Mouse (Mus musculus): ENCODE results near the gene Fcgrt.
"Not testable (repeated sequence)": the region's sequence is repeated elsewhere in the genome, so short reads cannot be mapped to it uniquely, and the experiment has no call there.

The Fcgrt gene

DNA sequence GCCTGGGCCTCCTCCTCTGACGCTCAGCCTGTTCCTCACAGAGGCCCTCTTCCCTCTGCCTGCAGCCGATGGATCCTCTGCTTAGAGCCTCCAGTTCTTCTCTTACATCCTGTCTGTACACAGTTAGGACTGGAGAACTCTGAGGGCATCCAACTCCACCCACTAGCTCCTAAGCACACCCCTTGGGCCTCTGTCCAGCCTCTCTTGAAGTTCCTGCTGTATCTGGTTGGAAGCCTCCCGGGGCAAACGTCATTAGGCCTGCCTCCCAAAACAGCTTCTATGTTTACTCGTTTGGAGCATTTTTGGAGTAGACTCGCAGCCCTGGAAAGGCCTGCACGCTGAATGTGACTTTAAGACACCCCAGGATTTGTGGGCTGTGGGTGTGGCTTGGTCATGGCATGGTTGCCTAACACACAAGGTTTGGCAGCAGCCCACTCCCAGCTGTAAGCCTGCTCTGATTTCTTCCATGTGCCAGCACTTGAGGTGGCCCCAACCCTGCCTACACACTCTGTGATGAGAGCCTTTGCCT lies at the start of gene Fcgrt:
Gene Fcgrt, minus strand, starts transcription at position 200 of the 529 bp plus-strand sequence.
- no peak for DNase-seq (ENCODE audit: low read depth, low spot score)

- DNase-seq (ENCODE audit: low read depth, low spot score): not testable (repeated sequence)
Measured at GRCm38 (mm10) chr7:45153052-45153451, 49.4 kb upstream of the Fcgrt start.

GRCm38 (mm10) chr7:45151303-45151702 lies 47.7 kb upstream of the Fcgrt start:
- DNase-seq (ENCODE audit: low read depth, low spot score): no peak

DNA sequence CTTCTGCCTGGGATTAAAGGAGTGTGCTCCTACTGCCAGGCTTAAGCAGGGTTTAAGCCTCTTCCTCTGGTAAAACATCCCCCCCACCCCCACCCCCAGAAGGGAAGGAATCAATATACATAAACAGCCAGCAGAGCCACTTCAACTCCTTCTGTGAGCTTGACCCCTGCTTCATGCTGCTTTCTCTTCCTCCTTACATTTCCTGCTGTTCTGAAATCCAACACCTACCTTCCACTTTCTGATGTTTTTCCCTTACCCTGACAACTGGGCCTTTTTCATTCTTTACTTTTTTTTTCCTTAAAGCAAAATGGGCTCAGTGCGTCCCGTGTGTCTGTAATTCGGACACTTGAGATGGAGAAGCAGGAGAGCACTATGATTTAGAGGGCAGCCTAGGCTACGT lies 46.7 kb upstream of the Fcgrt start:
- DNase-seq (ENCODE audit: low read depth, low spot score): no peak

DNA sequence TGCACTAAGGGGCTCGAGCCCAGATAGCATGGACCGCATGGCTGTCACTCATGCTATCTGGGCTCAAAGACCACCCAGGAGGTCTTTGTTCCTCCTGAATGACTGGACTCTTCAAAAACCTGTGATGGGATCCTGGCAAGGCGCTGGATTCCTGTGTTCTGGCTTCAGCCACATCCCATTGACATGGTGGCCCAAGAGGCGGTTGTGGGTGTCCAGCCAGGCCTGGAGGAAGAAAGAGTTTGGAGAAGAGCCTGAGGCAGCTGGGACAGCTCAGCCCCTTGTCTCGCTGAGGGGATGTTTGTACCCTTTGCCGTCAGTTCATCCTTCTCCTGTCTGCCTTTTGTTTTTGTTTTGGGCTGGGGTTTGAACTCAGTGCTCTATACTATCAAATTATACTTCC lies 45.9 kb upstream of the Fcgrt start:
- no peak for DNase-seq (ENCODE audit: low read depth, low spot score)

GRCm38 (mm10) chr7:45148534-45149098 lies 45.0 kb upstream of the Fcgrt start:
- DNase-seq (ENCODE audit: low read depth, low spot score): no peak

DNA sequence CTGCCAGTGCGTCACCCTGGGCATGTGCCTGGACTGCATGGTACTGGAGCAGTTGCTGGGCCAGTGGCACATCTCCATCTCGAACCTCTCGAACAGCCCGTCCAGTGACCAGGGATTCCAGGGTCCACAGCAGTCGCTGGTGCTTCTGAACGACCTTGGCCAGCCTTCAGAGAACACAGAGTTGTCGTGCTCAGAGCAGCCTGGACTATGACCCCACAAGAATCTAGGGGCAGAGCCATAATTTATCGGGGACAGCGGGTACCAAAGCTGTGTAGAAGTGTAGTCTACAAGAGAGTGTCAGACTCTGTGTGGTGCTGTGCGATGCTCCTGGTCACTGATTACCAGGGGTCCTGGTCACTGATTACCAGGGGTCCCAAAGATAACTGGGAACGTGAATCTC lies 44.2 kb upstream of the Fcgrt start:
- no peak for DNase-seq (ENCODE audit: low read depth, low spot score)

DNA sequence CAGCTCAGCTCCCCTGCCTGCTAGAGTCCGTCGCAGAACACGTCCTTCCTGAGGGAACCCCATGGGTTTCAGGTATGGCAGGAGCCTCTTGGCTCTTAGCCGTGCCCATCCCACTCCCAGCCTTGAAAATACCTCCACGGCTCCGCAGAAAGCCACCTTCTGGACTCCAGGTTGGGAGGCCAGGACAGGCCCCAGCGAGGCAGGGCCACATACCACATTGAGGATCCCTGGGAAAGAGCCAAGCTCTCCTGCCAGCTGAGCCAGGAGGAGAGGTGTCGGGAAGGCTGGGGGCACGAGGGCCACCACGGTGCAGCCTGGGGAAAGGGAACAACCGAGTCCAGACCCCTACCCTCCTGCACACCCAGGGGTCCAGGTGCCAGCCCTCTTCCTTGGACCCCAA lies 43.6 kb upstream of the Fcgrt start:
- DNase-seq (ENCODE audit: low read depth, low spot score): no peak

GRCm38 (mm10) chr7:45145460-45145859 lies 41.8 kb upstream of the Fcgrt start:
- DNase-seq (ENCODE audit: low read depth, low spot score): no peak

- no peak for DNase-seq (ENCODE audit: low read depth, low spot score)
Measured at GRCm38 (mm10) chr7:45144368-45145174, 40.9 kb upstream of the Fcgrt start.

DNA sequence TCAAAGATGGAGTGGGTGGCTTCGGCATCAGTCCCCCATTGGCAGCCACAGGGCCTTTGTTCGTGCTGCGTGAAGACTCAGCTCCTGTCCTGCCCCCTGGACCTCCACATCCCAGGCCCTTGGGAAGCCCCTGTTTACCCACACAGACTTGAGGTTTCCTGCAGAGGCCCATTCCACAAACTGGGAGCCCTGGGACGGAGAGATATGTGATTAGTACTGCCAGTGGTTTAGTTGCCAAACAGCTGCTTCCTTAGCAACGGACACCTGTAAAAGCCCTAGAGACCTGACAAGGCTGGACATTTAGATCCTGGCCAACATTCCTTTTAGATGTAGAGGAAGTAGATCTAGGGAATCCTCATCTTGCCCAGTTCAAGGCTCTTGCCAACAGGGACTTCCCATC lies 38.3 kb upstream of the Fcgrt start:
- no peak for DNase-seq (ENCODE audit: low read depth, low spot score)

DNA sequence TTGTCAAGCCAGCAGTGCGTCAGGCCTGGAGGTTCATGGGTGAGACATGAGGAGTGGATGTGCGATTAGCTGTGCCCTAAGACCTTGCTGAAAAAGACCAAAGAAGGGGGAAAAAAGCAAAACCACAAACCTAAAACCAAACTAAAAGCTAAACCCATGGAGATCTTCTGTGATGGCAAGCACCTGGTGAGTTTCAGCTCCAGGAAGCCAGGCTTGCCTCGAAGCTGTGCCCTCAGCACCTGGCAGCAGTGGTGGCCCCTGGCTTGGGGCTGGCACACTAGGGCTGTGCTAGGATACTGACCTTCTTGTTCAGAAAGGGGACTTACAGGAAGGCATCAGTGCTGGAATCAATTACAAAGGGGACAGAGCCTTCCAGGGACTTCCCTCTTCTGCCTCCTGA lies 37.7 kb upstream of the Fcgrt start:
- no peak for DNase-seq (ENCODE audit: low read depth, low spot score)

DNA sequence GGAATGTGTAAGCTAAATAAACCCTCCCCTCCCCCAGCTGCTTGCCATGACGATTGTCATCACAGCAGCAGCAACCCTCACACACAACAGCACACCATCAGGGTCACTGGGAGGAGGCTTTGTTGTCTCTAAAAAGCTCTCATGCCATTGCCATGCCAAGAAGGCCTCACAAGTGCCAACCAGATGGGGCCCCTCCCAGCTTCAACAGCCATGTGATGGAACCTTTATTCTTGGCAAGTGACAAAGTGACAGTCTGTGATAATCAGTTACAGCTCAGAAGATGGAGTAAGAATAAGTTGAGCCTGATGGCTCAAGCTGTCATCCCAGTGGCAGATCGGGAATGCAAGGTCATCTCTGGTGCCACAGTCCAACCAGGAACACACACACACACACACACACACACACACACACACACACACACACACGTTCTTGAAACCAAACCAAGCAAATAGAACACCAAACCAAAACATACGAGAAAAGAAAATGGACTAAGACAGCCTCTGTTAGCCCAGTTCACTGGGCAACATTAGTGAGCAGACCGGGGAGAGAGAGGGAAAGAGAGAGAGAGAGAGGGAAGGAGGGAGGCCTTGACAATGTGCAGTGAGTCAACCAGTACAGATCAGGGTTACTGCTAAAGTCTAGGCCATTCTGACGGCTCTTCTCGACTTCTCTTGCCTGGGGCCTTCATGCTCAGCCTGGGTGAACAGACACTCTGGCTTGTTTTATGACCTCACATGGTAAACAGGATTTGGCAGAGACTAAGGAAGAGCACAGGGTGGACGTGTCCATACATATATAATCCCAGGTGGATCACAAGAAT lies 36.5 kb upstream of the Fcgrt start:
- no peak for DNase-seq (ENCODE audit: low read depth, low spot score)

DNA sequence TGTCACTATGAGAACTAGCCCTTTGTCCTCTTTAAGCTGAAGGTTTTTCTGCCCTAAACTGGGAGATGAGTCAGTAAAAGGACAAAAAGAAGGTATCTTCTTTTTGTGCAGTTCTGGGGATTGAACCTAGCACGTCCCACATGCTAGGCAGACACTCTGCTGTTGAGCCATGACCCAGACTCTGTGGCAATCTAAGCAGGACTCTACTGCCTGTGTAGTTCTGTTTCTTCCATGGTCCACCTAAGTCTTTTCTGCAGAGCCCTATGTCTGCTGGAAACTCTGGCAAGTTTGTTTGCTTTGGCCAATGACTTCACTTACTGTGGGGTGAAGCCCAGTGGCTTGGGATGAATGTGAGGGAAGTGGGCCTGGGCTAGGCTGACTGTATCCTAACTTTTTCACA lies 34.8 kb upstream of the Fcgrt start:
- DNase-seq (ENCODE audit: low read depth, low spot score): no peak

- no peak for DNase-seq (ENCODE audit: low read depth, low spot score)
Measured at GRCm38 (mm10) chr7:45137171-45138006, 33.7 kb upstream of the Fcgrt start.

- DNase-seq (ENCODE audit: low read depth, low spot score): peak; percentile 72
Measured at GRCm38 (mm10) chr7:45135993-45136567, 32.4 kb upstream of the Fcgrt start, which contains the start of the genes Gm45713 and Flt3l. Gene Gm45713 (minus strand): TSS chr7:45136231. Gene Flt3l (minus strand): TSS chr7:45136432.

- DNase-seq (ENCODE audit: low read depth, low spot score): no peak
Measured at GRCm38 (mm10) chr7:45135370-45135769, 31.7 kb upstream of the Fcgrt start.

- DNase-seq (ENCODE audit: low read depth, low spot score): no peak
Measured at GRCm38 (mm10) chr7:45134544-45135026, 30.9 kb upstream of the Fcgrt start.

- no peak for DNase-seq (ENCODE audit: low read depth, low spot score)
Measured at GRCm38 (mm10) chr7:45133446-45134159, 30.0 kb upstream of the Fcgrt start.

GRCm38 (mm10) chr7:45131850-45132249 lies 28.2 kb upstream of the Fcgrt start:
- no peak for DNase-seq (ENCODE audit: low read depth, low spot score)
